Mouse (Mus musculus): ENCODE measurements around the gene Cyp2e1. TPM values are rescaled to one million over a fixed set of nuclear protein-coding genes. Genes with fewer than 3 reads are reported as not detected.

The Cyp2e1 gene
- 65.6 TPM for polyA plus RNA-seq (2014; fragmentation: Illumina TruSeq; extraction: RNeasy Lipid Tissue Mini Kit (QIAGEN cat#74804); ENCODE audit: insufficient read depth, low read depth, low replicate concordance)

GRCm38 (mm10) chr7:140763447-140764020 is at the start of gene Cyp2e1:
TSS of gene Cyp2e1 (plus strand) at chr7:140763739.

GRCm38 (mm10) chr7:140787406-140788052 is 24.0 kb downstream of the Cyp2e1 start, which contains the start of gene Syce1:
TSS of gene Syce1 (minus strand) at chr7:140787852.

GRCm38 (mm10) chr7:140821653-140822329 is 58.3 kb downstream of the Cyp2e1 start, which contains the start of gene Zfp941:
TSS of gene Zfp941 (minus strand) at chr7:140822178.

Other genes starting within 250 kb of the Cyp2e1 start
- not detected for gene Olfr538, start 195.9 kb upstream of the Cyp2e1 start, polyA plus RNA-seq (2014; fragmentation: Illumina TruSeq; extraction: RNeasy Lipid Tissue Mini Kit (QIAGEN cat#74804); ENCODE audit: insufficient read depth, low read depth, low replicate concordance)
- not detected for gene Olfr46, start 162.5 kb upstream of the Cyp2e1 start, polyA plus RNA-seq (2014; fragmentation: Illumina TruSeq; extraction: RNeasy Lipid Tissue Mini Kit (QIAGEN cat#74804); ENCODE audit: insufficient read depth, low read depth, low replicate concordance)
- gene Olfr61, start 134.8 kb upstream of the Cyp2e1 start, polyA plus RNA-seq (2014; fragmentation: Illumina TruSeq; extraction: RNeasy Lipid Tissue Mini Kit (QIAGEN cat#74804); ENCODE audit: insufficient read depth, low read depth, low replicate concordance) = not detected
- gene Olfr53, start 117.3 kb upstream of the Cyp2e1 start, polyA plus RNA-seq (2014; fragmentation: Illumina TruSeq; extraction: RNeasy Lipid Tissue Mini Kit (QIAGEN cat#74804); ENCODE audit: insufficient read depth, low read depth, low replicate concordance) = not detected
- not detected for gene Olfr539, start 103.8 kb upstream of the Cyp2e1 start, polyA plus RNA-seq (2014; fragmentation: Illumina TruSeq; extraction: RNeasy Lipid Tissue Mini Kit (QIAGEN cat#74804); ENCODE audit: insufficient read depth, low read depth, low replicate concordance)
- not detected for gene Olfr45, start 81.8 kb upstream of the Cyp2e1 start, polyA plus RNA-seq (2014; fragmentation: Illumina TruSeq; extraction: RNeasy Lipid Tissue Mini Kit (QIAGEN cat#74804); ENCODE audit: insufficient read depth, low read depth, low replicate concordance)
- not detected for gene Olfr541, start 66.5 kb upstream of the Cyp2e1 start, polyA plus RNA-seq (2014; fragmentation: Illumina TruSeq; extraction: RNeasy Lipid Tissue Mini Kit (QIAGEN cat#74804); ENCODE audit: insufficient read depth, low read depth, low replicate concordance)
- not detected for gene Syce1, start 24.1 kb downstream of the Cyp2e1 start, polyA plus RNA-seq (2014; fragmentation: Illumina TruSeq; extraction: RNeasy Lipid Tissue Mini Kit (QIAGEN cat#74804); ENCODE audit: insufficient read depth, low read depth, low replicate concordance)
- 0.07 TPM for gene Zfp941, start 58.4 kb downstream of the Cyp2e1 start, polyA plus RNA-seq (2014; fragmentation: Illumina TruSeq; extraction: RNeasy Lipid Tissue Mini Kit (QIAGEN cat#74804); ENCODE audit: insufficient read depth, low read depth, low replicate concordance)
- 18.9 TPM for gene Urah, start 71.3 kb downstream of the Cyp2e1 start, polyA plus RNA-seq (2014; fragmentation: Illumina TruSeq; extraction: RNeasy Lipid Tissue Mini Kit (QIAGEN cat#74804); ENCODE audit: insufficient read depth, low read depth, low replicate concordance)
- gene Scgb1c1, start 81.8 kb downstream of the Cyp2e1 start, polyA plus RNA-seq (2014; fragmentation: Illumina TruSeq; extraction: RNeasy Lipid Tissue Mini Kit (QIAGEN cat#74804); ENCODE audit: insufficient read depth, low read depth, low replicate concordance) = 83.0 TPM
- not detected for gene Odf3, start 84.1 kb downstream of the Cyp2e1 start, polyA plus RNA-seq (2014; fragmentation: Illumina TruSeq; extraction: RNeasy Lipid Tissue Mini Kit (QIAGEN cat#74804); ENCODE audit: insufficient read depth, low read depth, low replicate concordance)
- gene Gm45785, start 92.6 kb downstream of the Cyp2e1 start, polyA plus RNA-seq (2014; fragmentation: Illumina TruSeq; extraction: RNeasy Lipid Tissue Mini Kit (QIAGEN cat#74804); ENCODE audit: insufficient read depth, low read depth, low replicate concordance) = not detected
- 54.0 TPM for gene Ric8a, start 93.2 kb downstream of the Cyp2e1 start, polyA plus RNA-seq (2014; fragmentation: Illumina TruSeq; extraction: RNeasy Lipid Tissue Mini Kit (QIAGEN cat#74804); ENCODE audit: insufficient read depth, low read depth, low replicate concordance)
- gene Bet1l, start 93.8 kb downstream of the Cyp2e1 start, polyA plus RNA-seq (2014; fragmentation: Illumina TruSeq; extraction: RNeasy Lipid Tissue Mini Kit (QIAGEN cat#74804); ENCODE audit: insufficient read depth, low read depth, low replicate concordance) = 29.7 TPM
- 114 TPM for gene Psmd13, start 118.2 kb downstream of the Cyp2e1 start, polyA plus RNA-seq (2014; fragmentation: Illumina TruSeq; extraction: RNeasy Lipid Tissue Mini Kit (QIAGEN cat#74804); ENCODE audit: insufficient read depth, low read depth, low replicate concordance)
- 15.3 TPM for gene Sirt3, start 118.6 kb downstream of the Cyp2e1 start, polyA plus RNA-seq (2014; fragmentation: Illumina TruSeq; extraction: RNeasy Lipid Tissue Mini Kit (QIAGEN cat#74804); ENCODE audit: insufficient read depth, low read depth, low replicate concordance)
- gene Cox8b, start 136.7 kb downstream of the Cyp2e1 start, polyA plus RNA-seq (2014; fragmentation: Illumina TruSeq; extraction: RNeasy Lipid Tissue Mini Kit (QIAGEN cat#74804); ENCODE audit: insufficient read depth, low read depth, low replicate concordance) = 141 TPM
- gene Nlrp6, start 157.2 kb downstream of the Cyp2e1 start, polyA plus RNA-seq (2014; fragmentation: Illumina TruSeq; extraction: RNeasy Lipid Tissue Mini Kit (QIAGEN cat#74804); ENCODE audit: insufficient read depth, low read depth, low replicate concordance) = not detected
- gene Pgghg, start 177.7 kb downstream of the Cyp2e1 start, polyA plus RNA-seq (2014; fragmentation: Illumina TruSeq; extraction: RNeasy Lipid Tissue Mini Kit (QIAGEN cat#74804); ENCODE audit: insufficient read depth, low read depth, low replicate concordance) = 13.7 TPM
- 1.2 TPM for gene Ifitm5, start 186.6 kb downstream of the Cyp2e1 start, polyA plus RNA-seq (2014; fragmentation: Illumina TruSeq; extraction: RNeasy Lipid Tissue Mini Kit (QIAGEN cat#74804); ENCODE audit: insufficient read depth, low read depth, low replicate concordance)
- gene Gm45717, start 192.2 kb downstream of the Cyp2e1 start, polyA plus RNA-seq (2014; fragmentation: Illumina TruSeq; extraction: RNeasy Lipid Tissue Mini Kit (QIAGEN cat#74804); ENCODE audit: insufficient read depth, low read depth, low replicate concordance) = not detected
- gene Ifitm2, start 192.2 kb downstream of the Cyp2e1 start, polyA plus RNA-seq (2014; fragmentation: Illumina TruSeq; extraction: RNeasy Lipid Tissue Mini Kit (QIAGEN cat#74804); ENCODE audit: insufficient read depth, low read depth, low replicate concordance) = 663 TPM
- gene Ifitm1, start 203.5 kb downstream of the Cyp2e1 start, polyA plus RNA-seq (2014; fragmentation: Illumina TruSeq; extraction: RNeasy Lipid Tissue Mini Kit (QIAGEN cat#74804); ENCODE audit: insufficient read depth, low read depth, low replicate concordance) = 139 TPM
- 811 TPM for gene Ifitm3, start 247.0 kb downstream of the Cyp2e1 start, polyA plus RNA-seq (2014; fragmentation: Illumina TruSeq; extraction: RNeasy Lipid Tissue Mini Kit (QIAGEN cat#74804); ENCODE audit: insufficient read depth, low read depth, low replicate concordance)

All from lung, adult 10 weeks (tissue).